Mouse (Mus musculus): ENCODE measurements around the gene Ccdc159. TPM values are rescaled to one million over a fixed set of nuclear protein-coding genes. Genes with fewer than 3 reads are reported as not detected.

Ccdc159 gene
- polyA plus RNA-seq, 1 experiment from 2014 or later = 3.0 TPM

DNA sequence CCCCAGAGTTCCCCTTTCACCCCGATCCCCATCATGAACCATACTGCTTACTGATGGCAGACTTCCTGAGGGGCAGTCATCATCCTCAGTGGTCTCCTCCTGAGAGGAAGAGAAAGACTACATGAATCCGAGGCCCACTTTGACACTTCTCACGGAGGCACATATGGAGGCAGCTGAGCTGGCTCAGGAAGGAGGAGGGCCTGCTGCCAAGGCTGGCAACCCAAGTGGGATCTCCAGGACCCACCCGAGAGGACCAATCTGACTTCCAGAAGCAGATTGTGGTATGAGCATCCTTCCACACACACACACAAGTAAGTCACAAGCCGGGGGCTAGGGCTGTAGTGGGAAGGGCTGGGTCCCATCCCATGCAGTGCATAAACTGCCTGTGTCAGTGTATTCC is 50.1 kb downstream of the Ccdc159 start:
- ATAC-seq (ENCODE audit: low read depth) = no peak
- no peak overlapping the region for H3K4me3 ChIP-seq (ENCODE audit: low read depth, low read length)
- H3K27me3 ChIP-seq (replicated peaks; ENCODE audit: control insufficient read depth, insufficient read depth, low read length) = no peaks in the 10 kb centered on the region
- no peak overlapping the region for H3K9ac ChIP-seq (ENCODE audit: low read depth, low read length)
- 78% methylated on average over 5 of the region's 5 CpGs for WGBS
- H3K36me3 ChIP-seq (ENCODE audit: control insufficient read depth, insufficient read depth, low read length) = no peaks in the 10 kb centered on the region
- H3K4me1 ChIP-seq (ENCODE audit: control insufficient read depth, insufficient read depth, low read length) = no peaks in the 10 kb centered on the region
- no peaks in the 10 kb centered on the region for H3K9me3 ChIP-seq (ENCODE audit: control insufficient read depth, low read length)
- H3K27ac ChIP-seq (replicated peaks; ENCODE audit: low read depth, low read length) = no peak overlapping the region
- DNase-seq (ENCODE audit: low spot score) = no peak
- no peak overlapping the region for H3K4me2 ChIP-seq (ENCODE audit: low read depth, low read length)

DNA sequence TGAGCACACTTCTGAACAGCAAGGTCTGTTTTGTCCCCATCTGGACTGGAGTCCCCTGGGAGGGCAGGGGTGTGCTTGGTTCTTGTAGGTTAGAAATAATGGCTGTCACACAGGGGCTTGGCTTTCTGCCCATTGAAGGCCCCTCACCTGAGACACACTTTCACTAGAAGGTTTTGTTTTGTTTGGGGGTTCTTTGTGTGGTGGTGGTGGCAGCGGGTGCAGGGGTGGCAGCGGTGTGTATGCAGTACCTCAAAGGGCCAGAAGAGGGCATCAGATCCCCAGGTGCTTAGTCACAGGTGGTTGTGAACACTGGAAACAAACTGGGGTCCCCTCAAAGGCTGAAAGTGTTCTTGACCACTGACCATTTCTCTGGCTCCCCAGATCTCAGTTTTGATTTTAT is 50.7 kb downstream of the Ccdc159 start:
- H3K4me2 ChIP-seq (ENCODE audit: low read depth, low read length) = no peak overlapping the region
- no peak overlapping the region for H3K27ac ChIP-seq (replicated peaks; ENCODE audit: low read depth, low read length)
- 18% methylated on average over 2 of the region's 2 CpGs for WGBS
- no peak; the same call in 1 of the 2 replicates for ATAC-seq (ENCODE audit: low read depth)
- H3K9me3 ChIP-seq (ENCODE audit: control insufficient read depth, low read length) = no peaks in the 10 kb centered on the region
- DNase-seq (ENCODE audit: low spot score) = no peak
- no peaks in the 10 kb centered on the region for H3K36me3 ChIP-seq (ENCODE audit: control insufficient read depth, insufficient read depth, low read length)
- no peak overlapping the region for H3K4me3 ChIP-seq (ENCODE audit: low read depth, low read length)
- no peaks in the 10 kb centered on the region for H3K27me3 ChIP-seq (replicated peaks; ENCODE audit: control insufficient read depth, insufficient read depth, low read length)
- H3K4me1 ChIP-seq (ENCODE audit: control insufficient read depth, insufficient read depth, low read length) = no peaks in the 10 kb centered on the region
- no peak overlapping the region for H3K9ac ChIP-seq (ENCODE audit: low read depth, low read length)

DNA sequence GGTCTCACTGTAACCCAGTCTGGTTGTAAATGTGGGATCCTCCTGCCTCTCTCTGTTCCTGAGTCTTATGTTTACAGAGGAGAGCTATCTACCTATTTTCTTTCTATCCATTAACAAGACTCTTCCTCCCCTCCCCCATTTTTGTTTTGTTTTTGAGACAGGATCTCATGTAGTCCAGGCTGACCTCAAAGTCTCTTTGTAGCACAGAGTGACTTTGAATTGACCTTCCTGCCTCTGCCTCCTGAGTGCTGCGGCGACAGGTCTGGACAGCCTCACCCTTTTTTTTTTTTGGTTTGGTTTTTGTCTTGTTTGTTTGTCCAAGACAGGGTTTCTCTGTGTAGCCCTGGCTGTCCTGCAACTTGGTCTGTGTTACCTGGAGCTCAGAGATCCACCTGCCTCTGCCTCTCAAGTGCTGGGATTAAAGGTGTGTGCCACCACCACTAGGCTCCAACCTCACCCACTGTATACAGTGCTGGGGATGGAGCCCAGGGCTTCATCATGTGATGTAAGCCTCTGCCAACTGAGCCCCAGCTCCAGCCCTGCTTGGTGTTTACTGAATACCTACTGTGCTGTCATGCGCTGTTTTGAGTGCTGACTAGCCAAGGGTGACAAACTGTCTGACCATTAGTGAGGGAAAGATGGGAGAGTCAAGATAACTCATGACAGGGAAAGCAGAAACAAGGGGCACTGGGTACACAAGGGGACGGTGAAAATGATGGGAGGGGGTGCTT is 51.3 kb downstream of the Ccdc159 start:
- H3K9ac ChIP-seq (ENCODE audit: low read depth, low read length) = no peak overlapping the region
- H3K4me1 ChIP-seq (ENCODE audit: control insufficient read depth, insufficient read depth, low read length) = no peaks in the 10 kb centered on the region
- DNase-seq (ENCODE audit: low spot score) (no peak), ATAC-seq (ENCODE audit: low read depth) (no peak)
- no peaks in the 10 kb centered on the region for H3K36me3 ChIP-seq (ENCODE audit: control insufficient read depth, insufficient read depth, low read length)
- no peak overlapping the region for H3K4me2 ChIP-seq (ENCODE audit: low read depth, low read length)
- H3K27ac ChIP-seq (replicated peaks; ENCODE audit: low read depth, low read length) = no peak overlapping the region
- H3K4me3 ChIP-seq (ENCODE audit: low read depth, low read length) = no peak overlapping the region
- no peaks in the 10 kb centered on the region for H3K9me3 ChIP-seq (ENCODE audit: control insufficient read depth, low read length)
- WGBS = 89% methylated on average over 4 of the region's 4 CpGs
- H3K27me3 ChIP-seq (replicated peaks; ENCODE audit: control insufficient read depth, insufficient read depth, low read length) = no peaks in the 10 kb centered on the region

DNA sequence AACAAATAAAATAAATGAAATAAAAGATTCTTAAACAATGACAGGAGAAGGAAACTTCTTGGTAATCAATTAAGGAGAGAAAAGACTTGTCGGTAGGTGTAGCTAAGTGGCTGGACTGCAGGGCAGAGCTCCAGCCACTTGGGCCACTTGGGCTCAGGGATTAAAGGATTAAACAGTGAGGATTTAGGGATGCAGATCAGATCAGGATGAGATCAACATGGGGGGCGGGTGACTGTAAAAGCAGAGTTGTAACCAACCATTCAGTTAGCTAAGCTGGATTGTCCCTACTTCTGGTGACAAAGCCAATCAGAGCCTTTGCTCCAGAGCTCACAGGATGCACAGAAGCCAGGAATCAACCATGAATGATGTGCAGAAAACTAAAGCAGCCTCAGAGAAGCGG is 56.6 kb downstream of the Ccdc159 start:
- Histone ChIP-seq H3K27ac (replicated peaks; ENCODE audit: low read depth, low read length) (no peak overlapping the region), H3K9ac (ENCODE audit: low read depth, low read length) (no peak overlapping the region), H3K36me3 (ENCODE audit: control insufficient read depth, insufficient read depth, low read length) (no peaks in the 10 kb centered on the region), H3K9me3 (ENCODE audit: control insufficient read depth, low read length) (no peaks in the 10 kb centered on the region), H3K4me3 (ENCODE audit: low read depth, low read length) (no peak overlapping the region), H3K4me2 (ENCODE audit: low read depth, low read length) (no peak overlapping the region), H3K4me1 (ENCODE audit: control insufficient read depth, insufficient read depth, low read length) (0 out of 2 replicates have a peak, but pooled peaks cover 6% of the 10 kb centered on the region), H3K27me3 (replicated peaks; ENCODE audit: control insufficient read depth, insufficient read depth, low read length) (peaks cover 36% of the 10 kb centered on the region)
- no peak for ATAC-seq (ENCODE audit: low read depth)
- WGBS = 13% methylated on average over 3 of the region's 3 CpGs
- no peak for DNase-seq (ENCODE audit: low spot score)

Other genes starting within 250 kb of the Ccdc159 start
- gene Ldlr, start 204.0 kb upstream of the Ccdc159 start, polyA plus RNA-seq (2014; fragmentation: Nextera tagmentation; extraction: Ambion mirVana) = 13.9 and 14.1 TPM in 2 replicates
- gene Spc24, start 167.2 kb upstream of the Ccdc159 start, polyA plus RNA-seq (2014; fragmentation: Nextera tagmentation; extraction: Ambion mirVana) = 70.4 and 81.9 TPM in 2 replicates
- 10.7 and 12.1 TPM in 2 replicates for gene Kank2, start 128.7 kb upstream of the Ccdc159 start, polyA plus RNA-seq (2014; fragmentation: Nextera tagmentation; extraction: Ambion mirVana)
- gene Angptl8, start 92.0 kb upstream of the Ccdc159 start, polyA plus RNA-seq (2014; fragmentation: Nextera tagmentation; extraction: Ambion mirVana) = 0.41 and 0.54 TPM in 2 replicates
- 28.3 and 30.2 TPM in 2 replicates for gene Dock6, start 74.8 kb upstream of the Ccdc159 start, polyA plus RNA-seq (2014; fragmentation: Nextera tagmentation; extraction: Ambion mirVana)
- gene Rab3d, start 9.3 kb upstream of the Ccdc159 start, polyA plus RNA-seq (2014; fragmentation: Nextera tagmentation; extraction: Ambion mirVana) = 21.6 and 25.3 TPM in 2 replicates
- gene Tmem205, start 85 bp downstream of the Ccdc159 start, polyA plus RNA-seq (2014; fragmentation: Nextera tagmentation; extraction: Ambion mirVana) = 53.3 and 53.7 TPM in 2 replicates
- 10.5 and 14.4 TPM in 2 replicates for gene Plppr2, start 9.6 kb downstream of the Ccdc159 start, polyA plus RNA-seq (2014; fragmentation: Nextera tagmentation; extraction: Ambion mirVana)
- gene Swsap1, start 28.3 kb downstream of the Ccdc159 start, polyA plus RNA-seq (2014; fragmentation: Nextera tagmentation; extraction: Ambion mirVana) = 9.5 and 10.1 TPM in 2 replicates
- 4.4 and 4.7 TPM in 2 replicates for gene Epor, start 36.0 kb downstream of the Ccdc159 start, polyA plus RNA-seq (2014; fragmentation: Nextera tagmentation; extraction: Ambion mirVana)
- gene Rgl3, start 62.0 kb downstream of the Ccdc159 start, polyA plus RNA-seq (2014; fragmentation: Nextera tagmentation; extraction: Ambion mirVana) = 1.3 and 1.7 TPM in 2 replicates
- gene Ccdc151, start 75.2 kb downstream of the Ccdc159 start, polyA plus RNA-seq (2014; fragmentation: Nextera tagmentation; extraction: Ambion mirVana) = 2.3 and 4.8 TPM in 2 replicates
- gene Prkcsh, start 75.3 kb downstream of the Ccdc159 start, polyA plus RNA-seq (2014; fragmentation: Nextera tagmentation; extraction: Ambion mirVana) = 86.6 and 95.2 TPM in 2 replicates
- 4.6 and 5.1 TPM in 2 replicates for gene Elavl3, start 124.6 kb downstream of the Ccdc159 start, polyA plus RNA-seq (2014; fragmentation: Nextera tagmentation; extraction: Ambion mirVana)
- gene Gm49318, start 143.8 kb downstream of the Ccdc159 start, polyA plus RNA-seq (2014; fragmentation: Nextera tagmentation; extraction: Ambion mirVana) = not detected in 2 replicates
- gene Zfp653, start 143.9 kb downstream of the Ccdc159 start, polyA plus RNA-seq (2014; fragmentation: Nextera tagmentation; extraction: Ambion mirVana) = 6.5 and 9.2 TPM in 2 replicates
- 30.0 and 33.3 TPM in 2 replicates for gene Ecsit, start 158.0 kb downstream of the Ccdc159 start, polyA plus RNA-seq (2014; fragmentation: Nextera tagmentation; extraction: Ambion mirVana)
- gene Cnn1, start 171.7 kb downstream of the Ccdc159 start, polyA plus RNA-seq (2014; fragmentation: Nextera tagmentation; extraction: Ambion mirVana) = 5.5 and 7.1 TPM in 2 replicates
- gene Elof1, start 189.7 kb downstream of the Ccdc159 start, polyA plus RNA-seq (2014; fragmentation: Nextera tagmentation; extraction: Ambion mirVana) = 182 and 196 TPM in 2 replicates
- gene Acp5, start 208.2 kb downstream of the Ccdc159 start, polyA plus RNA-seq (2014; fragmentation: Nextera tagmentation; extraction: Ambion mirVana) = 21.1 and 36.1 TPM in 2 replicates
- 69.3 and 72.6 TPM in 2 replicates for gene Pigyl, start 229.4 kb downstream of the Ccdc159 start, polyA plus RNA-seq (2014; fragmentation: Nextera tagmentation; extraction: Ambion mirVana)

Measured in embryonic facial prominence, embryonic 14.5 days (tissue).